Mouse (Mus musculus): ENCODE results near the gene Cpm. TPM values are rescaled to one million over a fixed set of nuclear protein-coding genes. Genes with fewer than 3 reads are reported as not detected.
A peak's percentile ranks its signal among the peaks of the same experiment; 100 is the strongest.

Gene Cpm
- polyA plus RNA-seq, 1 experiment from 2014 or later, result 31.2 TPM

- WGBS, result 87% methylated on average over 19 of the region's 19 CpGs
- H3K9me3 ChIP-seq (ENCODE audit: low read length), result no peaks in the 10 kb centered on the region
- no peak overlapping the region for H3K27ac ChIP-seq (ENCODE audit: low read length)
- no peaks in the 10 kb centered on the region for H3K4me1 ChIP-seq (ENCODE audit: insufficient read depth, low read length)
- H3K36me3 ChIP-seq (ENCODE audit: insufficient read depth, low read length), result peaks cover 10% of the 10 kb centered on the region
- H3K4me3 ChIP-seq (ENCODE audit: low read length), result no peak overlapping the region
- no peak overlapping the region for H3K9ac ChIP-seq (replicated peaks; ENCODE audit: low read length)
- H3K4me2 ChIP-seq (replicated peaks; ENCODE audit: low read depth, low read length), result no peak overlapping the region
- no peak for ATAC-seq (ENCODE audit: low FRiP score, low TSS enrichment)
- H3K27me3 ChIP-seq (ENCODE audit: insufficient read depth, low read length), result no peaks in the 10 kb centered on the region
Measured at GRCm38 (mm10) chr10:117684298-117685170, 55.2 kb downstream of the Cpm start.

GRCm38 (mm10) chr10:117685171-117685848, 56.0 kb downstream of the Cpm start:
- ATAC-seq (ENCODE audit: low FRiP score, low TSS enrichment), result no peak
- no peak overlapping the region for H3K9ac ChIP-seq (replicated peaks; ENCODE audit: low read length)
- H3K9me3 ChIP-seq (ENCODE audit: low read length), result no peaks in the 10 kb centered on the region
- H3K4me1 ChIP-seq (ENCODE audit: insufficient read depth, low read length), result no peaks in the 10 kb centered on the region
- no peak overlapping the region for H3K4me3 ChIP-seq (ENCODE audit: low read length)
- peaks cover 16% of the 10 kb centered on the region for H3K36me3 ChIP-seq (ENCODE audit: insufficient read depth, low read length)
- no peak overlapping the region for H3K27ac ChIP-seq (ENCODE audit: low read length)
- no peaks in the 10 kb centered on the region for H3K27me3 ChIP-seq (ENCODE audit: insufficient read depth, low read length)
- 89% methylated on average over 15 of the region's 15 CpGs for WGBS
- H3K4me2 ChIP-seq (replicated peaks; ENCODE audit: low read depth, low read length), result no peak overlapping the region

DNA sequence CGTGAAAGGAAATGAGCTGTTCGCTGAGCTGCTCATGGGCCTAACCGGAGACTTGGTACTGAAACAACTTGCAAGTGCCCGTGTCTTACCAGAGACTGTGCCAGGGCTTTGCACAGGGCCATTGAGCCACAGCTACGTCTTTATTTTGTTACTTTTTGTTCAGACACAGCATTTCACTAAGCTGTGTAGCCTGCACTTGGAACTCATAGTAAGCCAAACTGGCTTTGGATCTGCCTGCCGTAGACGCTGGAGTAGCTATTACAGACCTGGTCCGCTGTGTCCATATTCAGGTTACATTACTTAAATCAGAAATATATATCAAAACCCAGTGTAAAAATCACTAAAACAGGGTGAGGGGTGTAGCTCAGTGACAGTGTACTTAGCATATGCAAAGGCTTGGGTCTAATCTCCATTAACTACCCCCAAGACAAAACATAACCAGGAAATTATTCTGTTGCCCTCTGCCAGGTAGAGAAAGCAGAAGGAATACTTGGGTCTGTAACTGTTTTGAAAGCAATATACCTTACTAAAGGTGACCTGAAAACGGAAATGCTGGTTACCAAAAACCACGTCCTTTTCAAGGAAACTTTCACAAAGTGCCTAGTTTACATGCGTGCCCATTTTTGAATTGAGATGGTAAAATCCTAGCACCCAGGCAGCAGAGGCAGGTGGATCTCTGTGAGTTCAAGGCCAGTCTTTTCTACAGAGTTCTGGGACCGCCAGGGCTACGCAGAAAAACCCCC, 56.7 kb downstream of the Cpm start:
- H3K27ac ChIP-seq (ENCODE audit: low read length), result no peak overlapping the region
- no peaks in the 10 kb centered on the region for H3K4me1 ChIP-seq (ENCODE audit: insufficient read depth, low read length)
- H3K36me3 ChIP-seq (ENCODE audit: insufficient read depth, low read length), result peaks cover 22% of the 10 kb centered on the region
- H3K9me3 ChIP-seq (ENCODE audit: low read length), result no peaks in the 10 kb centered on the region
- WGBS, result 90% methylated on average over 13 of the region's 13 CpGs
- H3K4me2 ChIP-seq (replicated peaks; ENCODE audit: low read depth, low read length), result no peak overlapping the region
- no peak overlapping the region for H3K9ac ChIP-seq (replicated peaks; ENCODE audit: low read length)
- H3K4me3 ChIP-seq (ENCODE audit: low read length), result no peak overlapping the region
- no peak for ATAC-seq (ENCODE audit: low FRiP score, low TSS enrichment)
- H3K27me3 ChIP-seq (ENCODE audit: insufficient read depth, low read length), result no peaks in the 10 kb centered on the region

DNA sequence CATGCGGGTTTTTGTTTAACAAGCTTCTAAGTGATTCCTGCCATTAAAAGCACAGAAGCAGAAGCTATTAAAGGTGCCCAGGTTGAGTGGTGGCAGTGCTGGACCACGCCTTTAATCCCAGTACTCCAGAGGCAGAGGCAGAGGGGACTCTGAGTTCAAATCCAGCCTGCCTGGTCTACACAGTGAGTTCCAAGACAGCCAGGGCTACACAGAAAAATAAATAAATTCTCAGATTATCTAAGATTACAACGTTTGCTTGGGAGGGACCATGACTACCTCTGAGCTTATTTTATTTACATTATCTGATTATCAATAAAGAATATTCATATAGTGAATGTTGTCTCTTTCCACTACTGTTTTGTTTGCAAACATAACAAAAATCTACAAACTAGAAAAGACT, 57.7 kb downstream of the Cpm start:
- H3K27me3 ChIP-seq (ENCODE audit: insufficient read depth, low read length), result no peaks in the 10 kb centered on the region

GRCm38 (mm10) chr10:117687577-117687976, 58.3 kb downstream of the Cpm start:
- no peak for ATAC-seq (ENCODE audit: low FRiP score, low TSS enrichment)
- Histone ChIP-seq H3K36me3 (ENCODE audit: insufficient read depth, low read length) (peaks cover 36% of the 10 kb centered on the region), H3K9ac (replicated peaks; ENCODE audit: low read length) (no peak overlapping the region), H3K27ac (ENCODE audit: low read length) (no peak overlapping the region), H3K9me3 (ENCODE audit: low read length) (no peaks in the 10 kb centered on the region), H3K27me3 (ENCODE audit: insufficient read depth, low read length) (no peaks in the 10 kb centered on the region), H3K4me3 (ENCODE audit: low read length) (no peak overlapping the region), H3K4me2 (replicated peaks; ENCODE audit: low read depth, low read length) (no peak overlapping the region), H3K4me1 (ENCODE audit: insufficient read depth, low read length) (no peaks in the 10 kb centered on the region)
- WGBS, result 87% methylated on average over 7 of the region's 7 CpGs

More for the DNA sequence above, 57.7 kb downstream of the Cpm start:
- no peak for ATAC-seq (ENCODE audit: low FRiP score, low TSS enrichment)
- Histone ChIP-seq H3K27ac (ENCODE audit: low read length) (no peak overlapping the region), H3K4me2 (replicated peaks; ENCODE audit: low read depth, low read length) (no peak overlapping the region), H3K9ac (replicated peaks; ENCODE audit: low read length) (no peak overlapping the region), H3K4me1 (ENCODE audit: insufficient read depth, low read length) (no peaks in the 10 kb centered on the region), H3K9me3 (ENCODE audit: low read length) (no peaks in the 10 kb centered on the region), H3K36me3 (ENCODE audit: insufficient read depth, low read length) (peaks cover 30% of the 10 kb centered on the region), H3K4me3 (ENCODE audit: low read length) (no peak overlapping the region)
- WGBS, result 75% methylated on average over 3 of the region's 3 CpGs

GRCm38 (mm10) chr10:117688204-117689151, 59.2 kb downstream of the Cpm start:
- H3K27me3 ChIP-seq (ENCODE audit: insufficient read depth, low read length), result no peaks in the 10 kb centered on the region
- no peaks in the 10 kb centered on the region for H3K9me3 ChIP-seq (ENCODE audit: low read length)
- no peak overlapping the region for H3K4me3 ChIP-seq (ENCODE audit: low read length)
- no peak overlapping the region for H3K27ac ChIP-seq (ENCODE audit: low read length)
- 86% methylated on average over 13 of the region's 13 CpGs for WGBS
- H3K9ac ChIP-seq (replicated peaks; ENCODE audit: low read length), result no peak overlapping the region
- H3K4me2 ChIP-seq (replicated peaks; ENCODE audit: low read depth, low read length), result no peak overlapping the region
- peaks cover 42% of the 10 kb centered on the region for H3K36me3 ChIP-seq (ENCODE audit: insufficient read depth, low read length)
- ATAC-seq (ENCODE audit: low FRiP score, low TSS enrichment), result 0 out of 2 replicates have a peak, but pooled peaks have one; percentile 23
- H3K4me1 ChIP-seq (ENCODE audit: insufficient read depth, low read length), result no peaks in the 10 kb centered on the region

DNA sequence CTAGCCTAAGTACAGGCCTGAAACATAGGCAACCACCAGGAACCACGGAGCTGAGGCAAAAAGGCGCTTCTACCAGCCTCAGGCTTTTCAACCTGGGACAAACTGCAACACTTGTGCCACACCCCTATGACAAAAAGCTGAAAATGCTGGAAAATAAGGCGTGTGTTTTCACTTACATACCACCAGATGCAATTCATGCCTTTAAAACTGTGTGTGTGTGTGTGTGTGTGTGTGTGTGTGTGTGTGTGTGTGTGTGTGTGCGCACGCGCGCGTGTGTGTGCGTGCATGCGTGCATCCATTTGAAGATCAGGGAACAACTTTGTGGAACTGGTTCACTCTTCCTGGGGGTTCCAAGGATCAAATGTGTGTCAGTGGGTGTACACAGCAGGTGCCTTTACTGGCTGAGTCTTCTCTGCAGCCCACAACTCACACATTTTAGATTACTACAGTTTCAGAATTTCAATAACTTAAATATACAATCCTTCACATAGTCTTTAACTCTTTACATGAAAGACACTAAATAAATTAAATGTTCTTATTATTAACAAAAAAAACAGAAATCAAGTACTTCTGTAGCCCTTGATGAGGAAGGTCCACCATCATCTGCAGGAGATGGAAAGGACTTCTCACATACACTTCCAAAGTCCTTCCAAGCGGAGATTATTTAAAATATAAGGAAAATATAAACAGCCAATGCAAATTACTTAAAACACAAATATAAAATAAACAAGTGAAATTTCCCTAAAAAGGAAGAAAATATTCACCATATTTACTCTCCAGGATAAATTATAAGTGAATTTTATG, 60.2 kb downstream of the Cpm start:
- no peaks in the 10 kb centered on the region for H3K27me3 ChIP-seq (ENCODE audit: insufficient read depth, low read length)
- H3K9me3 ChIP-seq (ENCODE audit: low read length), result no peaks in the 10 kb centered on the region
- 98% methylated on average over 11 of the region's 11 CpGs for WGBS
- no peak overlapping the region for H3K4me3 ChIP-seq (ENCODE audit: low read length)
- H3K4me2 ChIP-seq (replicated peaks; ENCODE audit: low read depth, low read length), result no peak overlapping the region
- no peak overlapping the region for H3K9ac ChIP-seq (replicated peaks; ENCODE audit: low read length)
- H3K4me1 ChIP-seq (ENCODE audit: insufficient read depth, low read length), result no peaks in the 10 kb centered on the region
- no peak for ATAC-seq (ENCODE audit: low FRiP score, low TSS enrichment)
- peaks cover 49% of the 10 kb centered on the region for H3K36me3 ChIP-seq (ENCODE audit: insufficient read depth, low read length)
- no peak overlapping the region for H3K27ac ChIP-seq (ENCODE audit: low read length)

GRCm38 (mm10) chr10:117690101-117690352, 60.7 kb downstream of the Cpm start:
- H3K27me3 ChIP-seq (ENCODE audit: insufficient read depth, low read length), result no peaks in the 10 kb centered on the region
- 92% methylated on average over 2 of the region's 2 CpGs for WGBS
- no peaks in the 10 kb centered on the region for H3K9me3 ChIP-seq (ENCODE audit: low read length)
- no peak for ATAC-seq (ENCODE audit: low FRiP score, low TSS enrichment)
- no peaks in the 10 kb centered on the region for H3K4me1 ChIP-seq (ENCODE audit: insufficient read depth, low read length)
- H3K4me3 ChIP-seq (ENCODE audit: low read length), result no peak overlapping the region
- H3K36me3 ChIP-seq (ENCODE audit: insufficient read depth, low read length), result peaks cover 54% of the 10 kb centered on the region
- H3K27ac ChIP-seq (ENCODE audit: low read length), result no peak overlapping the region
- no peak overlapping the region for H3K9ac ChIP-seq (replicated peaks; ENCODE audit: low read length)
- no peak overlapping the region for H3K4me2 ChIP-seq (replicated peaks; ENCODE audit: low read depth, low read length)

All from kidney, embryonic 16.5 days (tissue).